Mouse (Mus musculus) G1E (cell line): ENCODE data around the gene Fank1.

Experiments used
- CTCF ChIP-seq: IDR thresholded peaks from 2 replicates; pipeline ENCODE4 v1.5.1; 2012; ENCODE audit warnings: low read depth, low read length, inconsistent platforms, mixed read lengths
- POLR2AphosphoS5 ChIP-seq: IDR thresholded peaks from 2 replicates; pipeline ENCODE4 v1.6.1; 2012; ENCODE audit warnings: low read depth, low read length, inconsistent platforms; ENCODE audit not compliant: insufficient replicate concordance
- TAL1 ChIP-seq: conservative IDR thresholded peaks from 2 replicates; pipeline ENCODE4 v1.6.1; 2012; ENCODE audit warnings: low read depth, low read length, inconsistent platforms, mixed read lengths

DNA sequence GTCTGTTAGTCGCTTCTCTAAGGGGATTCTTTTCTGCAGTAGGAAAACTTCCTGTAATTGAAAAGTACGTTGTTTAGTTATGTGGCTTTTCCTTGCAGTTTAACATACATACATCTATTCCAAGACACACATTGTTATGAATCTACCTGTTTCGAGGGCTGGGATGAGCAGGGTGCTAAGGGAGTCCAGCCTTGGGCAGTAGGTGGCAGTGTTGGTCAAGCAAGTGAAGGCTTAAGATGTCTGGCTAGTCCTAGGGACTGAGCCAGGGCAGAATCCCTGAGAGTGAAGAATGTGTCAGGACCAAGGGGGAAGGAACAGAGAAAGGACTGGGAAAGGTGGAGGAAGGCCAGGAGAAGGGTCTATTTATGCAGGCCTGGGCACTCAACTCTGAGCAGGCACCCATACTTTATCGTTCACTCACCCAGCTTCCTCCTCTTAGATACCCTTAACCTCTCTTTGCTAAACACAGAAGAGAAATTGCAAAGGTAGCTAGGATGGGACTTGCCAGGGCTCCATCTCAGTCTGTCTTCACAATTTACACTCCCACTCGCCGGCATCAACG, 29.0 kb downstream of the Fank1 start:
- no peak for TF ChIP-seq CTCF
- no peak for TF ChIP-seq POLR2AphosphoS5
- TF ChIP-seq TAL1, result no peak
